In the genomic region with DNA sequence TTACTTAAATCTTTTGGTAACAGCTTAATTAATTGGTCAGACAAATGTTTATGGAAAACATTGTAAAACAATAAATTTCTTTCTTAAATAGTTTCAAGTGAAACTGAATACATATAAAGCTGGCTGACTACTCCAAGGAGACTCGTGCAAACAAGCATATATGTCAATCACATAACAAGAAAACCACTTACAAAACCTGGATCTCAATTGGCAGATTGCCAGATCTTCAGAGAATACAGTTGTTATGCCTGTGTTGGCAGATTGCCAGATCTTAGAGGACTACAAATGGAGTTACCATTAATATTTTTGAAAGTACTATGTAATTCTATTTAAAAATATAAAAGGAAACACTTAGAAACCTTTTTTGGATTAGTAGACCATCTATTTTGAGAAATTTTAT, we compare ENCODE assay signal across 11 mouse cellular contexts.
A peak's percentile ranks its signal among the peaks of the same experiment; 100 is the strongest.
DNase-seq lines count a peak whose midpoint lies in the region; ATAC-seq and TF ChIP-seq lines count a peak whose summit lies in the region.
"Had no signal": no experiment of that assay in that cellular context is flagged by ENCODE, and none has a peak within 500 bp of the region (broad histone marks: within the 10 kb centered on the region; RNA-seq: fewer than 3 reads in every experiment).

No protein-coding gene starts in this region.

- peak; percentile 88 for ATAC-seq in forebrain, embryonic 11.5 days (replicated peaks; ENCODE audit: low FRiP score)
- peak; percentile 65; the same call in 1 of the 2 replicates for ATAC-seq in embryonic facial prominence, embryonic 14.5 days (ENCODE audit: low read depth)
- ATAC-seq: intestine, embryonic 15.5 days had no signal

- no peaks in the 10 kb centered on the region for H3K36me3 ChIP-seq in forebrain, embryonic 11.5 days (ENCODE audit: control insufficient read depth, insufficient read depth, low read length)
- H3K36me3 ChIP-seq in forebrain, embryonic 10.5 days (replicated peaks): no peaks in the 10 kb centered on the region
- no peaks in the 10 kb centered on the region for H3K36me3 ChIP-seq in MEL (ENCODE audit: control insufficient read depth in 1 of 2, insufficient read depth in 2 of 2, low read length in 2 of 2)
- H3K36me3 ChIP-seq in embryonic facial prominence, embryonic 14.5 days (ENCODE audit: control insufficient read depth, insufficient read depth, low read length): no peaks in the 10 kb centered on the region
- H3K36me3 ChIP-seq: heart, embryonic 12.5 days; intestine, embryonic 15.5 days; liver, embryonic 15.5 days had no signal

- H3K4me3 ChIP-seq in forebrain, embryonic 11.5 days (ENCODE audit: low read depth, low read length): no peak overlapping the region
- H3K4me3 ChIP-seq in forebrain, embryonic 10.5 days: no peak overlapping the region
- no peak overlapping the region for H3K4me3 ChIP-seq in MEL (ENCODE audit: control insufficient read depth in 1 of 2, insufficient read depth in 1 of 2, low read depth in 2 of 2, low read length in 2 of 2)
- H3K4me3 ChIP-seq in embryonic facial prominence, embryonic 14.5 days (ENCODE audit: low read depth, low read length): no peak overlapping the region
- H3K4me3 ChIP-seq: heart, embryonic 12.5 days; intestine, embryonic 15.5 days; liver, embryonic 15.5 days had no signal

- 36% methylated on average over 1 of the region's 1 CpGs for WGBS in forebrain, embryonic 11.5 days
- WGBS in forebrain, embryonic 10.5 days: 65% methylated on average over 1 of the region's 1 CpGs
- 9% methylated on average over 1 of the region's 1 CpGs for WGBS in embryonic facial prominence, embryonic 14.5 days

- no peak for TF ChIP-seq CTCF in MEL (IDR thresholded peaks at IDR 0.05 in 2 of 3, conservative IDR thresholded peaks at IDR 0.05 in 1 of 3; ENCODE audit: control insufficient read depth in 1 of 3, insufficient read depth in 1 of 3, low read depth in 2 of 3, low read length in 3 of 3, poor library complexity in 1 of 3, severe bottlenecking in 1 of 3)

- no peaks in the 10 kb centered on the region for H3K4me1 ChIP-seq in forebrain, embryonic 11.5 days (replicated peaks; ENCODE audit: control insufficient read depth, insufficient read depth, low read length)
- H3K4me1 ChIP-seq in forebrain, embryonic 10.5 days: no peaks in the 10 kb centered on the region
- H3K4me1 ChIP-seq in MEL (ENCODE audit: control insufficient read depth in 1 of 2, insufficient read depth in 2 of 2, low read length in 2 of 2): no peaks in the 10 kb centered on the region
- H3K4me1 ChIP-seq in embryonic facial prominence, embryonic 14.5 days (ENCODE audit: control insufficient read depth, insufficient read depth, low read length): no peaks in the 10 kb centered on the region
- H3K4me1 ChIP-seq: heart, embryonic 12.5 days; intestine, embryonic 15.5 days; liver, embryonic 15.5 days had no signal

- no peak for TF ChIP-seq RAD21 in MEL (IDR thresholded peaks at IDR 0.05; ENCODE audit: low read depth, low read length)

- no peak overlapping the region for H3K9ac ChIP-seq in forebrain, embryonic 11.5 days (ENCODE audit: low read length)
- H3K9ac ChIP-seq in MEL (ENCODE audit: control insufficient read depth, low read depth, low read length, poor library complexity, severe bottlenecking): no peak overlapping the region
- no peak overlapping the region for H3K9ac ChIP-seq in embryonic facial prominence, embryonic 14.5 days (ENCODE audit: low read depth, low read length)
- H3K9ac ChIP-seq: heart, embryonic 12.5 days; intestine, embryonic 15.5 days; liver, embryonic 15.5 days had no signal

- no peak for TF ChIP-seq POLR2A in MEL (IDR thresholded peaks at IDR 0.05; ENCODE audit: control insufficient read depth in 1 of 2, insufficient read depth in 1 of 2, low read depth in 1 of 2, low read length in 2 of 2, poor library complexity in 1 of 2)

- no peak for TF ChIP-seq EP300 in MEL (IDR thresholded peaks at IDR 0.05; ENCODE audit: low read depth in 1 of 2, low read length in 2 of 2)

- DNase-seq in forebrain, embryonic 11.5 days (ENCODE audit: low spot score): no peak
- no peak for DNase-seq in forebrain, embryonic 10.5 days (ENCODE audit: extremely low spot score, low spot score)
- DNase-seq in MEL (ENCODE audit: low read depth, low spot score): peak; percentile 4
- peak; percentile 94 for DNase-seq in embryonic facial prominence, embryonic 14.5 days (ENCODE audit: low spot score)
- DNase-seq in mesoderm, embryonic 11.5 days (ENCODE audit: low read depth, low spot score): peak; percentile 75
- DNase-seq in layer of hippocampus, adult 18-20 months (ENCODE audit: low spot score in 2 of 2): no peak
- DNase-seq in adrenal gland, adult 8-10 months: no peak
- no peak for DNase-seq in left cerebral cortex, postnatal 36 days (ENCODE audit: low spot score in 2 of 2)

- H3K4me2 ChIP-seq in forebrain, embryonic 11.5 days (ENCODE audit: low read depth, low read length, severe bottlenecking): no peak overlapping the region
- no peak overlapping the region for H3K4me2 ChIP-seq in embryonic facial prominence, embryonic 14.5 days (ENCODE audit: low read depth, low read length)
- H3K4me2 ChIP-seq: heart, embryonic 12.5 days; intestine, embryonic 15.5 days; liver, embryonic 15.5 days had no signal

- intact Hi-C loops in left cerebral cortex, postnatal 36 days (cut with DNase I): no loop called here

- H3K27ac ChIP-seq in forebrain, embryonic 11.5 days (ENCODE audit: low read depth, low read length): no peak overlapping the region
- H3K27ac ChIP-seq in forebrain, embryonic 10.5 days: no peak overlapping the region
- H3K27ac ChIP-seq in MEL (ENCODE audit: control insufficient read depth, low read depth, low read length): no peak overlapping the region
- H3K27ac ChIP-seq in embryonic facial prominence, embryonic 14.5 days (replicated peaks; ENCODE audit: low read depth, low read length): no peak overlapping the region
- H3K27ac ChIP-seq: intestine, embryonic 15.5 days; liver, embryonic 15.5 days had no signal

- H3K27me3 ChIP-seq in forebrain, embryonic 11.5 days (ENCODE audit: control insufficient read depth, insufficient read depth, low read length): no peaks in the 10 kb centered on the region
- H3K27me3 ChIP-seq in forebrain, embryonic 10.5 days (ENCODE audit: poor library complexity, severe bottlenecking): no peaks in the 10 kb centered on the region
- H3K27me3 ChIP-seq in MEL (ENCODE audit: control insufficient read depth in 1 of 2, insufficient read depth in 2 of 2, low read length in 2 of 2): no peaks in the 10 kb centered on the region
- H3K27me3 ChIP-seq in embryonic facial prominence, embryonic 14.5 days (replicated peaks; ENCODE audit: control insufficient read depth, insufficient read depth, low read length): no peaks in the 10 kb centered on the region
- H3K27me3 ChIP-seq: heart, embryonic 12.5 days; intestine, embryonic 15.5 days; liver, embryonic 15.5 days had no signal

- no peaks in the 10 kb centered on the region for H3K79me2 ChIP-seq in MEL (ENCODE audit: control insufficient read depth, insufficient read depth, low read length, poor library complexity)

- H3K9me3 ChIP-seq in forebrain, embryonic 11.5 days (ENCODE audit: control insufficient read depth, low read length): no peaks in the 10 kb centered on the region
- H3K9me3 ChIP-seq in forebrain, embryonic 10.5 days: no peaks in the 10 kb centered on the region
- H3K9me3 ChIP-seq in MEL (replicated peaks; ENCODE audit: insufficient read depth, low read length): no peaks in the 10 kb centered on the region
- H3K9me3 ChIP-seq in embryonic facial prominence, embryonic 14.5 days (ENCODE audit: control insufficient read depth, low read length): no peaks in the 10 kb centered on the region
- H3K9me3 ChIP-seq: heart, embryonic 12.5 days; intestine, embryonic 15.5 days; liver, embryonic 15.5 days had no signal

TF ChIP-seq in MEL, 35 proteins besides CTCF, POLR2A, EP300 and RAD21:
- no peak for TF ChIP-seq GABPA (IDR thresholded peaks at IDR 0.05; ENCODE audit: low read depth, low read length)
- no peak for TF ChIP-seq POLR2AphosphoS2 (IDR thresholded peaks at IDR 0.05; ENCODE audit: low read length)
- TF ChIP-seq NELFE (IDR thresholded peaks at IDR 0.05; ENCODE audit: low read depth, low read length): no peak
- no peak for TF ChIP-seq ZNF384 (IDR thresholded peaks at IDR 0.05; ENCODE audit: low read depth, low read length)

Comparison
In these comparisons a context has a peak if more than half of its experiments do, and no peak if none do; other contexts are left out.
1. DNase-seq: peak in MEL (single experiment), embryonic facial prominence, embryonic 14.5 days (single experiment) and mesoderm, embryonic 11.5 days (single experiment); none in forebrain, embryonic 11.5 days (single experiment), forebrain, embryonic 10.5 days (single experiment), layer of hippocampus, adult 18-20 months (0 of 2), adrenal gland, adult 8-10 months (single experiment) and left cerebral cortex, postnatal 36 days (0 of 2).